Mouse (Mus musculus): ENCODE measurements around the gene Stra8.

Stra8 gene

GRCm38 (mm10) chr6:34942446-34942845 lies 22.5 kb downstream of the Stra8 start:
- DNase-seq (ENCODE audit: low spot score): no peak

- no peak for DNase-seq (ENCODE audit: low spot score)
Measured at GRCm38 (mm10) chr6:34943499-34943898, 23.5 kb downstream of the Stra8 start.

GRCm38 (mm10) chr6:34946486-34947079 lies 26.6 kb downstream of the Stra8 start:
- no peak for DNase-seq (ENCODE audit: low spot score)

- no peak for DNase-seq (ENCODE audit: low spot score)
Measured at GRCm38 (mm10) chr6:34948461-34948860, 28.5 kb downstream of the Stra8 start.

GRCm38 (mm10) chr6:34951518-34951917 lies 31.6 kb downstream of the Stra8 start:
- DNase-seq (ENCODE audit: low spot score): no peak

GRCm38 (mm10) chr6:34951956-34952667 lies 32.1 kb downstream of the Stra8 start:
- DNase-seq (ENCODE audit: low spot score): no peak

- no peak for DNase-seq (ENCODE audit: low spot score)
Measured at GRCm38 (mm10) chr6:34954926-34955861, 35.2 kb downstream of the Stra8 start.

- no peak for DNase-seq (ENCODE audit: low spot score)
Measured at GRCm38 (mm10) chr6:34955862-34956241, 35.9 kb downstream of the Stra8 start.

- DNase-seq (ENCODE audit: low spot score): no peak
Measured at GRCm38 (mm10) chr6:34959131-34959530, 39.2 kb downstream of the Stra8 start.

GRCm38 (mm10) chr6:34964550-34964949 lies 44.6 kb downstream of the Stra8 start:
- no peak for DNase-seq (ENCODE audit: low spot score)

GRCm38 (mm10) chr6:34965819-34966539 lies 46.0 kb downstream of the Stra8 start:
- DNase-seq (ENCODE audit: low spot score): no peak

GRCm38 (mm10) chr6:34971181-34971580 lies 51.2 kb downstream of the Stra8 start:
- no peak for DNase-seq (ENCODE audit: low spot score)

- no peak for DNase-seq (ENCODE audit: low spot score)
Measured at GRCm38 (mm10) chr6:34979291-34979690, 59.3 kb downstream of the Stra8 start.

- no peak for DNase-seq (ENCODE audit: low spot score)
Measured at GRCm38 (mm10) chr6:34980661-34981060, 60.7 kb downstream of the Stra8 start.

GRCm38 (mm10) chr6:34987085-34987645 lies 67.2 kb downstream of the Stra8 start:
- DNase-seq (ENCODE audit: low spot score): no peak

- peak; percentile 46 for DNase-seq (ENCODE audit: low spot score)
Measured at GRCm38 (mm10) chr6:34988081-34988761, 68.3 kb downstream of the Stra8 start, which contains the start of gene Slc23a4. Slc23a4 (minus strand) TSS chr6:34988404.

All from testis, postnatal 14 days (tissue).